Mouse (Mus musculus): ENCODE data around the gene Spon1.

GRCm38 (mm10) chr7:113872846-113873245 is 107.0 kb downstream of the Spon1 start:
- TF ChIP-seq ZC3H11A (IDR thresholded peaks at IDR 0.05; ENCODE audit: low read depth, low read length) = no peak
- no peak for TF ChIP-seq E2F4 (IDR thresholded peaks at IDR 0.05; ENCODE audit: borderline replicate concordance, low read depth, low read length)
- no peak for TF ChIP-seq USF2 (IDR thresholded peaks at IDR 0.05; ENCODE audit: borderline replicate concordance in 1 of 2, insufficient read depth in 1 of 2, low read depth in 1 of 2, low read length in 2 of 2)
- no peak for TF ChIP-seq GABPA (IDR thresholded peaks at IDR 0.05; ENCODE audit: low read depth, low read length)
- TF ChIP-seq CTCF (IDR thresholded peaks at IDR 0.05 in 2 of 3, conservative IDR thresholded peaks at IDR 0.05 in 1 of 3; ENCODE audit: control insufficient read depth in 1 of 3, insufficient read depth in 1 of 3, low read depth in 2 of 3, low read length in 3 of 3, poor library complexity in 1 of 3, severe bottlenecking in 1 of 3) = no peak
- TF ChIP-seq RCOR1 (IDR thresholded peaks at IDR 0.05; ENCODE audit: low read depth, low read length) = no peak
- TF ChIP-seq NELFE (IDR thresholded peaks at IDR 0.05; ENCODE audit: low read depth, low read length) = no peak
- TF ChIP-seq MAZ (IDR thresholded peaks at IDR 0.05; ENCODE audit: low read depth, low read length) = no peak
- TF ChIP-seq ELF1 (IDR thresholded peaks at IDR 0.05; ENCODE audit: low read depth, low read length) = no peak

Data from MEL (cell line).